15 mouse cellular contexts compared by ENCODE assay signal in the genomic region with DNA sequence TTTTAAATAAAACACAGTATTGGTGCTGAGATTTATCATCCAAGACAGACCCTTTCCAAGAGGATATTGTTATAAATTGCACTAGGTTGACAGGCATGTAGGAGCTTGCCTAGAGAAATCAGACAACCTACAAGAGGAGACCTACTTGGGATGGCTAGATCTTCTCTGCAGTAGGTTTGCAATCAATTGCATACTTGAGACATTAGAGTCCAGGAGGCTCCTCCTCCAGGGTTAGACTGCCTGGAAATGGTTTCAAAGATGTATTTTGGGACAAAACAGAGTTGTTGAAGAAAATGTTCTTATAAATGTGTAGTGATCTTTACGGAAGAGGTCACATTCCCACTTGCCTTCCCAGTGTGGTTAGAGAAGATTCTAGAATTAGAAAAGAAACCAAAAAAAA.
"Had no signal": no experiment of that assay in that cellular context is flagged by ENCODE, and none has a peak within 500 bp of the region (broad histone marks: within the 10 kb centered on the region; RNA-seq: fewer than 3 reads in every experiment).

No protein-coding gene starts in this region.

- H3K4me3 ChIP-seq: heart, embryonic 10.5 days; heart, embryonic 12.5 days; intestine, embryonic 15.5 days; layer of hippocampus, adult 2 months; limb, embryonic 13.5 days; limb, embryonic 15.5 days; liver, embryonic 12.5 days had no signal

- DNase-seq: gastrocnemius, postnatal 10 days; gastrocnemius, postnatal 25 days; heart, adult 18-20 months; kidney, postnatal 25 days; layer of hippocampus, postnatal 36 days; left cerebral cortex, postnatal 4 days had no signal

- H3K27ac ChIP-seq: hindbrain, embryonic 14.5 days; intestine, embryonic 15.5 days; layer of hippocampus, adult 2 months; liver, embryonic 12.5 days; liver, embryonic 14.5 days had no signal
